24 mouse cellular contexts compared by ENCODE assay signal in the genomic region with DNA sequence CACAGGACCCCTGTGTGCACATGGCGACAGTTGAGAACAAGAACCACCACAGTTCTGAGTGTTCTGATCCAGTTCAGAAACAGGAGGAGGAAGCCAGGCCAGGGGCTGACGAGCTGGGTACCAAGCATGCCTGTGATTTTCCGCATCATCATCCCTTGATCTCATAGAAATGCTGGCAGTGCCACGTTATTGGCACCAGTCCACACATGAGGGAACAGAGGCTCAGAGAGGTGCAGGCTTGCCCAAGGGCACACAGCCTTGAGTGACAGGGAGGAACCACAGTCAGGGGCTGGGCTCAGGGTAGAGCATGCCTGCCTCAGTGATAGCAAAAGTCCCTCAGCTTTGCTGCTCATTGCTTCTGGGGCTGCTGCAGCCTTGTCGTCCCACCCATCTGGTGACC. TPM values are rescaled to one million over a fixed set of nuclear protein-coding genes. Genes with fewer than 3 reads are reported as not detected.
DNase-seq lines count a peak whose midpoint lies in the region; ATAC-seq and TF ChIP-seq lines count a peak whose summit lies in the region.
"Had no signal": no experiment of that assay in that cellular context is flagged by ENCODE, and none has a peak within 500 bp of the region (broad histone marks: within the 10 kb centered on the region; RNA-seq: fewer than 3 reads in every experiment).

No protein-coding gene starts in this region.

- no peak for TF ChIP-seq CTCF in layer of hippocampus, adult 2 months (conservative IDR thresholded peaks at IDR 0.05)
- TF ChIP-seq CTCF in gastrocnemius, adult 2 months (IDR thresholded peaks at IDR 0.05) = no peak

- H3K4me2 ChIP-seq in hindbrain, embryonic 13.5 days = no peak overlapping the region
- no peak overlapping the region for H3K4me2 ChIP-seq in hindbrain, embryonic 14.5 days (replicated peaks)
- H3K4me2 ChIP-seq: embryonic facial prominence, embryonic 15.5 days; heart, embryonic 13.5 days; hindbrain, embryonic 12.5 days had no signal

- 73% methylated on average over 5 of the region's 5 CpGs for WGBS in hindbrain, embryonic 13.5 days
- WGBS in hindbrain, embryonic 14.5 days = 63% methylated on average over 5 of the region's 5 CpGs

- peaks cover 32% of the 10 kb centered on the region for H3K27me3 ChIP-seq in hindbrain, embryonic 13.5 days
- H3K27me3 ChIP-seq in hindbrain, embryonic 14.5 days (ENCODE audit: control insufficient read depth, insufficient read depth, low read length) = peaks cover 16% of the 10 kb centered on the region

- H3K4me1 ChIP-seq in hindbrain, embryonic 13.5 days (replicated peaks) = peaks cover 40% of the 10 kb centered on the region
- H3K4me1 ChIP-seq in hindbrain, embryonic 14.5 days (replicated peaks; ENCODE audit: control insufficient read depth, insufficient read depth, low read length) = peaks cover 6% of the 10 kb centered on the region
- H3K4me1 ChIP-seq: heart, embryonic 13.5 days had no signal

- H3K4me3 ChIP-seq in hindbrain, embryonic 13.5 days = no peak overlapping the region
- H3K4me3 ChIP-seq in hindbrain, embryonic 14.5 days (replicated peaks; ENCODE audit: low read length) = no peak overlapping the region
- H3K4me3 ChIP-seq in layer of hippocampus, adult 2 months = no peak overlapping the region
- H3K4me3 ChIP-seq in gastrocnemius, adult 2 months = no peak overlapping the region
- H3K4me3 ChIP-seq: embryonic facial prominence, embryonic 15.5 days; erythroblast, embryonic 14.5 days; forebrain, embryonic 10.5 days; heart, embryonic 13.5 days; hindbrain, embryonic 12.5 days had no signal

- ATAC-seq in hindbrain, embryonic 13.5 days (ENCODE audit: low FRiP score) = no peak
- no peak for ATAC-seq in hindbrain, embryonic 14.5 days (ENCODE audit: low FRiP score)
- ATAC-seq: forebrain, embryonic 14.5 days had no signal

- H3K9me3 ChIP-seq in hindbrain, embryonic 13.5 days = no peaks in the 10 kb centered on the region
- H3K9me3 ChIP-seq in hindbrain, embryonic 14.5 days (ENCODE audit: control insufficient read depth, low read length) = no peaks in the 10 kb centered on the region
- H3K9me3 ChIP-seq: embryonic facial prominence, embryonic 15.5 days; forebrain, embryonic 10.5 days; heart, embryonic 13.5 days; hindbrain, embryonic 12.5 days had no signal

- DNase-seq in adrenal gland, postnatal 10 days = peak; percentile 37
- no peak for DNase-seq in adrenal gland, postnatal 4 days (ENCODE audit: low spot score in 2 of 2)
- DNase-seq in hindbrain, embryonic 14.5 days (ENCODE audit: low spot score) = no peak
- peak in 1 of 2 experiments; percentile 31 for DNase-seq in layer of hippocampus, adult 2 months (ENCODE audit: low spot score in 2 of 2)
- no peak for DNase-seq in layer of hippocampus, postnatal 14 days (ENCODE audit: low spot score in 2 of 2)
- peak; percentile 27 to 38 for DNase-seq in adrenal gland, postnatal 36 days
- no peak for DNase-seq in gastrocnemius, adult 2 months
- DNase-seq: cerebellum, adult 8-10 months; embryo, embryonic 11 days; gastrocnemius, postnatal 36 days; heart, adult 11 months; heart, postnatal 36 days; kidney, adult 11 months had no signal

- no peaks in the 10 kb centered on the region for H3K36me3 ChIP-seq in hindbrain, embryonic 13.5 days
- H3K36me3 ChIP-seq in hindbrain, embryonic 14.5 days (replicated peaks; ENCODE audit: control insufficient read depth, insufficient read depth) = no peaks in the 10 kb centered on the region
- H3K36me3 ChIP-seq: embryonic facial prominence, embryonic 15.5 days; forebrain, embryonic 10.5 days; heart, embryonic 13.5 days; hindbrain, embryonic 12.5 days had no signal

- H3K27ac ChIP-seq in hindbrain, embryonic 13.5 days = no peak overlapping the region
- no peak overlapping the region for H3K27ac ChIP-seq in hindbrain, embryonic 14.5 days
- peak overlapping the region; percentile 51; the same call in 1 of the 2 replicates for H3K27ac ChIP-seq in layer of hippocampus, adult 2 months
- H3K27ac ChIP-seq in gastrocnemius, adult 2 months = no peak overlapping the region
- H3K27ac ChIP-seq: embryonic facial prominence, embryonic 15.5 days; forebrain, embryonic 10.5 days; heart, embryonic 13.5 days; hindbrain, embryonic 12.5 days had no signal

- H3K9ac ChIP-seq in hindbrain, embryonic 13.5 days = 0 out of 2 replicates have a peak overlapping the region, but pooled peaks have one; percentile 8
- no peak overlapping the region for H3K9ac ChIP-seq in hindbrain, embryonic 14.5 days
- H3K9ac ChIP-seq: embryonic facial prominence, embryonic 15.5 days; heart, embryonic 13.5 days; hindbrain, embryonic 12.5 days had no signal

- intact Hi-C loops in gastrocnemius, adult 2 months (cut with DNase I) = loop anchor here (5.0 kb wide), 1 partner anchor 539 kb away; no protein-coding TSS in a partner anchor

RNA-seq across cellular contexts. Expression of a gene that starts 5.6 kb away (rescaled TPM):
- total RNA-seq in adrenal gland, postnatal 10 days (2021) = under 1 TPM; 0.09 to 0.18 TPM
- total RNA-seq in adrenal gland, postnatal 4 days (2021) = 1 to 10 TPM in 1 of 2 experiments, under 1 TPM in 1; 0.28 to 1.2 TPM
- polyA plus RNA-seq in hindbrain, embryonic 13.5 days (2015; fragmentation: Nextera tagmentation; extraction: Ambion mirVana) = 1.6 and 1.7 TPM in 2 replicates
- polyA plus RNA-seq in hindbrain, embryonic 14.5 days (2014; fragmentation: Nextera tagmentation; extraction: Ambion mirVana) = 1.6 and 1.9 TPM in 2 replicates
- total RNA-seq in layer of hippocampus, adult 2 months (2021) = under 1 TPM; 0.59 to 0.74 TPM
- total RNA-seq in layer of hippocampus, postnatal 14 days (2021) = under 1 TPM; 0.91 to 0.94 TPM
- not detected for total RNA-seq in adrenal gland, postnatal 36 days (2021)
- total RNA-seq in gastrocnemius, adult 2 months (2021) = not detected
- total RNA-seq: CH12.LX; gastrocnemius, adult 8-10 months; gastrocnemius, postnatal 36 days; heart, postnatal 36 days had no signal
- polyA plus RNA-seq: erythroblast, embryonic 14.5 days; forebrain, embryonic 10.5 days had no signal

RNA-seq across cellular contexts. Expression of a gene that starts 10.8 kb away (rescaled TPM):
- not detected for total RNA-seq in adrenal gland, postnatal 10 days (2021)
- total RNA-seq in adrenal gland, postnatal 4 days (2021) = under 1 TPM in 1 of 2 experiments, not detected in 1; 0.20 TPM
- polyA plus RNA-seq in hindbrain, embryonic 13.5 days (2015; fragmentation: Nextera tagmentation; extraction: Ambion mirVana) = 0.10 TPM in 1 of 2 replicates, not detected in the other
- not detected in 2 replicates for polyA plus RNA-seq in hindbrain, embryonic 14.5 days (2014; fragmentation: Nextera tagmentation; extraction: Ambion mirVana)
- under 1 TPM in 1 of 2 experiments, not detected in 1; 0.71 TPM for total RNA-seq in layer of hippocampus, adult 2 months (2021)
- not detected for total RNA-seq in layer of hippocampus, postnatal 14 days (2021)
- not detected for total RNA-seq in adrenal gland, postnatal 36 days (2021)
- not detected for total RNA-seq in gastrocnemius, adult 2 months (2021)
- total RNA-seq: gastrocnemius, adult 8-10 months; gastrocnemius, postnatal 36 days; heart, postnatal 36 days had no signal
- polyA plus RNA-seq: erythroblast, embryonic 14.5 days; forebrain, embryonic 10.5 days; forebrain, embryonic 14.5 days; heart, postnatal 0 days; kidney, embryonic 14.5 days had no signal

RNA-seq across cellular contexts. Expression of a gene that starts 23.1 kb away (rescaled TPM):
- 1 to 10 TPM; 6.0 to 8.7 TPM for total RNA-seq in adrenal gland, postnatal 10 days (2021)
- total RNA-seq in adrenal gland, postnatal 4 days (2021) = 10 to 100 TPM in 1 of 2 experiments, 1 to 10 TPM in 1; 9.2 to 13.3 TPM
- 8.4 and 9.2 TPM in 2 replicates for polyA plus RNA-seq in hindbrain, embryonic 13.5 days (2015; fragmentation: Nextera tagmentation; extraction: Ambion mirVana)
- 10.1 and 11.0 TPM in 2 replicates for polyA plus RNA-seq in hindbrain, embryonic 14.5 days (2014; fragmentation: Nextera tagmentation; extraction: Ambion mirVana)
- total RNA-seq in layer of hippocampus, adult 2 months (2021) = 1 to 10 TPM; 6.1 to 8.5 TPM
- total RNA-seq in layer of hippocampus, postnatal 14 days (2021) = 1 to 10 TPM; 6.8 to 7.3 TPM
- 1 to 10 TPM; 3.9 to 5.7 TPM for total RNA-seq in adrenal gland, postnatal 36 days (2021)
- 1 to 10 TPM; 2.5 to 3.8 TPM for total RNA-seq in gastrocnemius, adult 2 months (2021)

RNA-seq across cellular contexts. Expression of a gene that starts 50.9 kb away (rescaled TPM):
- total RNA-seq in adrenal gland, postnatal 10 days (2021) = 10 to 100 TPM; 23.1 to 27.2 TPM
- 10 to 100 TPM; 36.2 to 38.3 TPM for total RNA-seq in adrenal gland, postnatal 4 days (2021)
- 111 and 112 TPM in 2 replicates for polyA plus RNA-seq in hindbrain, embryonic 13.5 days (2015; fragmentation: Nextera tagmentation; extraction: Ambion mirVana)
- 109 and 131 TPM in 2 replicates for polyA plus RNA-seq in hindbrain, embryonic 14.5 days (2014; fragmentation: Nextera tagmentation; extraction: Ambion mirVana)
- 10 to 100 TPM; 50.4 to 52.7 TPM for total RNA-seq in layer of hippocampus, adult 2 months (2021)
- total RNA-seq in layer of hippocampus, postnatal 14 days (2021) = 10 to 100 TPM; 38.7 to 41.3 TPM
- 10 to 100 TPM; 23.4 to 24.4 TPM for total RNA-seq in adrenal gland, postnatal 36 days (2021)
- 10 to 100 TPM; 24.3 to 34.7 TPM for total RNA-seq in gastrocnemius, adult 2 months (2021)

Comparison
In these comparisons a context has a peak if more than half of its experiments do, and no peak if none do; other contexts are left out.
1. DNase-seq: peak in adrenal gland, postnatal 10 days (single experiment) and adrenal gland, postnatal 36 days (2 of 2); none in adrenal gland, postnatal 4 days (0 of 2), hindbrain, embryonic 14.5 days (single experiment), layer of hippocampus, postnatal 14 days (0 of 2) and gastrocnemius, adult 2 months (single experiment).